Mouse (Mus musculus) 416B (cell line): ENCODE results near the gene Gm20388.

Experiments used
- DNase-seq: peaks from one replicate; pipeline ENCODE4 v3.0.0; 2011; ENCODE audit warnings: low read depth

Gene Gm20388

DNA sequence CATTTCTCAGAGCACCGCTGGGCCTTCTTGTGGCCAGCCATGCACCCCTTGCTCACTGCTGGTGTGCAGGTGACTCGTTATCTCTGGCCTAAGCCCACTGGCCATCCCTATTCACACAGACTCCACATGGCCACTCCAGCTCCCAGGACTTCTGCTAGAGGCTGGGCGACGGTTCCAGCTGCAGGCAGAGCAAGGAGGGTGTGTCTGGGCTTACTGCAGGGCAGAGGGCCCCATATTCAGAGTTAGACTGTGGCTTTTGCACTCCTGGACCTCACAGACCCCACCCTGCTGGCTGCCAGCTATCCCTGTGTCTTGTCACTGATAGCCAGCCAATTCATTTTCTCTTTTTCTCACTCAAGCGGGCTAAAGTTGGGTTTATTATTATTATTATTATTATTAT is 773.4 kb downstream of the Gm20388 start:
- DNase-seq: no peak

DNA sequence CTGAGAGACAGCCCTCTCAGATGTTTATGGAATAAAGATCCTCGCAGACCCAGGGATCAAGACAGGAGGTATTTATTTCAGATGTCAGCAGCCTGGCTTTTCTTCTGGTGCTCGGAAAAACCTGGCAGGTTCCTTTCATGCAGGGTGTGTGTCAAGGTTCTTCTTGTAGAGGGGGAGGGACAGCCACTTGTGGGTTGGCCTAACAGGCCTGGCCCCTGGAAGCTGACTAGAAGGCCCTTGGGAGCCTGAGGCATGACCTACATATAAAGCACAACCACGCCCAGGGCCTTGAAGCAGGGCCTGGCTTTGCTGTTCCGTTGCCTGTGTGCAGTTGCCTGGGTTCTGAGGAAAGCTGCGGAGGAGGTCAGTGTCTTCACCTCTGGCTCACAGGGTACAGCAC is 774.5 kb downstream of the Gm20388 start:
- DNase-seq: no peak

DNA sequence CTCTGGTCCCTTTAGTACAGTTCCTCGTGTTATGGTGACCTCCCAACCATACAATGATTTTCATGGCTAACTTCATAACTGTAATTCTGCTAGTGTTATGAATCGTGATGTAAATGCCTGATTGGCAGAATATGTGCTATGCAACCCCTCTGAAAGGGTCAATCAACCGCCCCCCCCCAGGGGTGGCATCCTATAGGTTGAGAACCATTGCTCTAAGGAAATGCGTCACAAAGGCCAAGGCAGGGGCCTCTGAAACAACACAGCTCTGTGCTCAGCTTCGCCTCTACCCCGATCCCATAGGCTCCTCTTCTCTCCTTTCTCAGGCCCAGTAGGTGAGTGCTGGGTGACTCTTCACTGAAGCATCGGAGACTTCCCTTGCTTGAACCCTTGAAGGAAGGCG is 775.0 kb downstream of the Gm20388 start:
- no peak for DNase-seq

DNA sequence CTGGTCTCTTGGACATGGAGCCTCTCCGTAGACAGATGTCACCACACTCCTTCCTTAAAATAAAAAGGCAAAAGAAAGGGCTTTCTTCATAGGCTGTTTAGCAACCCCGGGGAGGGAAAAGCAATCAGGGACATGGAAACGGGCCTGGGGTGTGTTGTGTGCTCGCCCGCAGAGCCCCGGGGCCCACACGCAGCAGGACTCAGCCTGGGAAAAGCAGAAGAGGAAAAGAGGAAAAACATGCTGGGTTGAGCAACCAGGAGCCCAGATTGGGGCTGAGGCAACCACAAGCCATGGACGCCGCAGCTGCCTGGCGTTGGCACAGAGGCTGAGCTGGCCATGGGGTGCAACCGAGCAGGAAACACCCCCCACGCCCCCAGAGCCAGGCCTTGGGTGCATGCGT is 775.4 kb downstream of the Gm20388 start:
- peak; percentile 76 for DNase-seq

DNA sequence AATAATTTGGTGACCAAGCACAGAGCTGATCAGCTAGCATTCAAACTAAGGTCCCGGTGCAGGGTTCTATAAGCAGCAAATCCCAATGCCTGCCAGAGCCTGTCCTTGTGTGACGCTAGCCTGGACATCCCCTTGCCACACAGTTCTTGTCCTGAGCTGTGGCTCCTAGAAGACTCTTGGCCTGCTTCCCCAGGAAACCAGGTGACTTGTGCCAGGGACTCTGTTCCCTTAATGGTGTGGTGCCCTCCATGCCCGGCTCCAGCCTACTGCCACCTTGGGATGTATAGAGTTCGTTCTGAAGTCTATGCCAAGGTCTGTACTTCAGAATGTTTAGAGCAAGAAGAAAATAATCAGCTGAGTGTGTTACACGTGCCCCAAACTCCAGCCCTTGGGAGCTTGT is 775.9 kb downstream of the Gm20388 start:
- DNase-seq: no peak

DNA sequence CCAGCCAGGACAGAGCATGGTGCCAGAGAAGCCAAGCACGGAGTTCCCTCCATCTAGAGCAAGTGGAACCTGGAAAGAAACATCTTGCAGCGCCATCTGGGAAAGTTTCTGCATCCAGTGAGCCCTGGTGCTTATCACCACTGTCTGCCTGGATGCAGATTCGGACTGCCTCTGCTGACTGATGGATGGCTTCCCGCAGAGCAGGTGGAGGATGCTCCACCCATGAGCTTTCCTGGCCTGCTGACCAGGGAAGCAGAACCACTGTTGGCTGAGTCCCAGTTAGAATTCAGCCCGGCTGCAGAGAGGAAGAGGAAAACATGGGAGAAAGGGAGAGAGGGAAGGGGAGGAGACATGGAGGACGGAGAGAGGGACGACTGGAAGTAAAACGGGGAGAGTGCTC is 777.1 kb downstream of the Gm20388 start:
- DNase-seq: no peak

DNA sequence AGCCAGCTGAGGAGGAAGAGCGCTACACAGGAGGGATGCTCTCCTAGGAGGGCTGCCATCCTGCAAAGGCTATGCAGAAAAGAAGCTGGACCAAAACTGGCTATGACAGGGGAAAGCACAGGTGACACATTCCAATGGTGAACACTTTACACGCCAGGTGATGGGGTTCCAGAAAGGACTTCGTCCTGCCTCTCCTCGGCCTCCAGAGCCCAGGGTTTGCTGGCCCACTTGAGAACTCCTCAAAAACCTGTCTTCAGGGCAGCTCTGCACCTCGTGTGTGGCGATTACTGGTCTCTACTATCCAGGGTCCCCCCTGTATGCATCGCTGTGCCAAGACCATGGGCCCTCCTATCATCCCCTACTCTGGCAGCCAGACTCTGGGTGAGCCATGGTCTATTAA is 777.9 kb downstream of the Gm20388 start:
- DNase-seq: no peak

DNA sequence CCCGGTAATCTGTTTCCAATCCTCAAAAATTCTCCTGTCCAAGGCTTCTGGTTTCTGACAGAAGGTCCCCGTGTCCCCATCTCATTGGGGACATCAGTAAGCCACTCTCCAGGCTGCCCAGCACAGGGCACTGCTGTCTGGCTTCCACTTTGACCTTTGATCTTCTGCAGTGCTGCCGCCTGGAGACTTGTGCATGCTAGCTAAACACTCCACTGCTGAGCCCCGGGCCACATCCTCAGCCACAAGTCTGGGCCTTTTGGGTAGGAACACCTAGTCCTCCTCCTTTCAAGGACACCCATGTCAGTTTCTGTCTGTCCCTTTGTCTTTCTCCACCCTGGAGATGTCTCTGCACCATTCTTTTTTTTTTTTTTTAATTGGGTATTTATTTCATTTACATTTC is 782.3 kb downstream of the Gm20388 start:
- DNase-seq: no peak

DNA sequence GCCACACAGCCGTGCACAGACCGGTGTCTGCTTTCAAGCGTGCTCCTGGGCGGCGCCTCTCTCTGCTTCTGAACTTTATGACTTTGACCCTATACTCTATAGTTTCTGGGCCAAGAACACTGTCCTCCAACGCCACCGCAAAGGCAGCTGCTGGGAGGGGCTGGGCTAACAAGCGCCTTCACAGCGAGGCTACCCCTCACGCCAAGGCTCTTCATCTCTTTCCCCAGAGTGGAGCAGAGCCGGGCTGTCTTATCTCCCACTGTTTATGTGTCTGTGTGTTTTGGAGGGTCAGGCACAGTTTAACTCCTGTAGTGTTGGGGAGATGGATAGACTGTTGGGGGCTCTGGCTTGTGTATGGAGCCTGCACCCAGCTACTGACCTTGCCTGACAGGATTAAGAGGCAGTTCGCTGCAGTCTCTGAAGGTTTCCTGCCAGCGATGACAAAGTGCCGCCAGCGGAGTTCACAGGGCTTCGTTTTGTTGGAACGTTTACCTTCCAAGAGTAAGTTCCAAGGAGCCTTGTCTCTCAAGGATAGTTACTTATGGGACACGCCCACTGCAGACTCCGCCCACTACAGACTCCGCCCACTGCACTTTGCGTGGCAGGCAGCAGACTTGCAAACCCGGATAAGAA is 783.3 kb downstream of the Gm20388 start:
- DNase-seq: peak; percentile 63

DNA sequence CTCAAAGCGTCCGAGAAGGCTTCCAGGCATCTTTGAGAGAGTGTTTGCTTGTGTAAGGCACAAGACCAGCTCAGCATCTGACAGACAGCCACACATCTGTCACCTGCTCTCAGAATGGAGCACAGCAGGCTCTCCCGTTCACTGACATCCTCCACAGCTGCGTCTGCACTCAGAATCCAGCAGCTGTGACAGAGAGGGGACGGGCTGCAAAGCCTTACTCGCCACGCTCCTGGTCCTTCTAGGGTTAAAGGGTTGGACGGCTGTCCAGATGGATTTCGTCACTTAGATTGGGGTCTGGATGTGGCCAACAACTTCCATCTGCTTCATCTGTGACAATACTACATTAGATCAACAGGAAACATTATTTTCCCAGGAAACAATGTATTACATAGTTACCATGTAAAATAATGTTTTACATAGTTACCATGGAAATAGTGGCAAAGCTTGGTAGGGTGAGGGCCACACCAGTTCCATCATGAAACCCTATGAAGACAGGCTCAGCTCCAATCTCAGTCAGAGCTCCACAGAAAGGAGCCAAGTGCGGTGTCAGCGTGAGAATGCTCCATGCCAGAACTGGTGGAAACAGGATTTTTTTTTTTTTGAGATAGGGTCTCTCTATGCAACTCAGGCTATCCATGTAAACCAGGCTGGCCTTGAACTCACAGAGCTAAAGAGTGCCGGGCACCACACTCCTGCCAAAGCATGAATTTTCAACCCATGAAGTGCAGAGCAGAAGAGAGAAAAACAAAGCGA is 785.9 kb downstream of the Gm20388 start:
- no peak for DNase-seq

DNA sequence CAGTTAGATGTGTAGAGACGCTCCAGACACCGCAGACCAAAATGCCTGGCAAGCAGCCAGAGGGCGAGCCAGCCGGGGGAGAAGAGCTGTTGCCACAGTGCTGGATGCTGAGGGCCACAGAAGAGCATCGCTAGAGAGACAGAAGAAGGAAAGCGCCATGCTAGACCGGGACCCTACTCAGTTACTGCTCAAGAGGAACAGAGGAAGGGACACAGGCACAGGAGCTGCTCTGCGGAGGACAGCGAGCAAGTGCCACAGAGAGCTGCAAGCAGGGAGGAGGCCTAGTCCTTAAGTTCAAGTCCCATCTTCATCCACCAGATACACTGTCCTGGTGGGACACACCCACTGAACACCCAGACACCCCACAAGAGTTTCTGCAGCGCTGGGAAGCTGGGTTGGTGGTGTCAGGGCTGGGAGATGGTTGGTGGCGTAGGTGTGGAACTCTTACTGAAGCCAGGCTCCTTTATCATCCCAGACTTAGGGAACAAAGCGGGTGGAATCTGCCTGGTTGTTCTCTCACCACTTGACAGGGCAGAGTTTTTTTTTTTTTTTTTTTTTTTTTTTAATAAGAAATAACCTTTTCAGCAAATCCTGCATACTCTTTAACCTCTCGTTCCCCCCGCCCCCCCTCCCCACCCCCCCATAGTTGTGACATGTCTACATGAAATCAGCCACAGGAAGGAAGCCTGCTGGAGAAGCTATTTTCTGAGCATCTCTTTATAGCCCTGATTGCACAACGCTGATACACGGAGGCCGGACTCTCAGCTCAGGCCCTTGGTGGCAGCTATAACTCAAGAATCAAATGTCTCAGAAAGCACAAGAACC is 786.7 kb downstream of the Gm20388 start:
- peak; percentile 93 for DNase-seq

DNA sequence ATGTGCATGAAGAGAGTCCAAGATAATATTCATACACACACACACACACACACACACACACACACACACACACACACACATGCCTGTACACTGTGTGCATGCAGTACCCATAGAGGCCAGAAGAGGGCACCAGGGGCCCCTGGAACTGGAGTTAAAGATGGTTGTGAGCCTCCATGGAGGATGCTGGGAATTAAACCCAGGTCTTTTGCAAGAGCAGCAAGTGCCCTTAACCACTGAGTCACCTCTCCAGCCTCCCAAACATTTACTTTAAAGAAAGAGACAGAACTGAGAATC is 787.3 kb downstream of the Gm20388 start:
- no peak for DNase-seq

DNA sequence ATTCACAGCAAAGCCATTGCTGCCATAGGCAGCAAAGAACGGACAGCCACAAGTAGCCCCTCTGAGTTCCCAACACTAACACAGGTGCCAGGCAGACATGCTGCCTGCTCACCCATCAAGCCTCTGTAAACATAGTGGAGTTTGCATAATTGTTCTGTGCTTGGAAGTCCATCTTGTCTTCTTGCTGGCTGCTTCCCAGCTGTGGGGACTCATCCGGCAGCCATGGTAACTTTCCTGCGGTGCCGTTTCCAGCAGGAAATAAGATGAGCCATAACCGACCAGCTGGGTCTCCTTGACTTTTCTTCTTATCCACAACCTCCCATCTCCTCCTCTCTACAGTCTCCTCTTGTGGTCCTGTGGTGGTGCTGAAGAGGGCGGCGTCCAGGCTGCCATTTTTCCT is 787.8 kb downstream of the Gm20388 start:
- no peak for DNase-seq

DNA sequence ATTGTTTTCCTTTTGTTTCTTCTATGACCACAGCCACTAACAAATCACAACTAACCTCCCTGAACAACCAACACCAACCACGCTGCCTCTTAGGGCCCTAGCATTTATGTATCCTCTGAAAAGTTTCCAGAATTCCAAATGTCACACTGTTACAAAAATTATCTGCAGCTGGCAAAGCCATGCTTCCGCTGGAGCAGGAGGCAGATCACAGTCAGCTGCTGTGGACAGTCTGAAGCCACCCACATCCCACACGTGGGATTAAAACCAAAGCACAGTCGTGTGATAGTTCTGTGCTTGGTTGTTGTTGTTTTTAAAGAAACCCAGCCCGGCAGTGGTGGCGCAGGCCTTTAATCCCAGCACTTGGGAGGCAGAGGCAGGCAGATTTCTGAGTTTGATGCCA is 788.4 kb downstream of the Gm20388 start:
- no peak for DNase-seq

DNA sequence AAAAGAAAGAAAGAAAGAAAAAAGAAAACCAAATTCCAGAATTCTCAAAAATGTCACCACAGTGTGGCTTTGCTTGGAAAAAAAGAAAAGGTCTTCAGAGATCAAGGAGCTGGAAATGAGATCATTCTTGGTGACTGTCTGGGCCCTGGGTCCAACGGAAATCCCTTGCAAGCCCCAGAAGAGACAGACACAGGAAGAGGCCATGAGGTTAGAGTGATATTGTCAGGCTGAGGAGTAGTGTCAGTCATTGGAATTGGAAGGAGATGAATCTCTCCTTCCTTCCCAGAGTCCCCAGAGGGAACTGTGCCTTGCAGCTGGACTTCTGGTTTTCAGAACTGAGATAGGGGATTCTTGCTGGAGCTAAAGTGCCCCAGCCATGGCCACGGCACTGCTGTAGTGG is 788.9 kb downstream of the Gm20388 start:
- DNase-seq: peak; percentile 69

DNA sequence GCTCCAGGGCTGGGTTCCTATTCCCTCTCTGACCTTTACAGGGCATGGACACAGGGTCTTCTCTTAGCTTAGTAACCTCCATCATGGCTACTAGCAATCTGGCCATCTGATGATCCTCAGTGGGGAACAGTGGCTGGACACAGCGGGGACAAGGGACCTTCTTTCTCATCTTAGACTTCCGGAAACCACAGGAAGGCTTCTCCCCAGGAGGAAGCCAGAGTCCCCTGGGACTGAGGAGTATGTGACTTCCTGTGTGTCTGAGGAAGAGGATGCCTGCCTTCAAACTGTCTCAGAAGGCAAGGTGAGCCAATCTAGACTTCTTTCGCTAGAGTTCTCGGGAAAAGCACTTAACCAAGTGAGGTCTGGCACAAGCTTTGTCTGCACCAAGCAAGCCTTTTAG is 789.4 kb downstream of the Gm20388 start:
- DNase-seq: no peak

DNA sequence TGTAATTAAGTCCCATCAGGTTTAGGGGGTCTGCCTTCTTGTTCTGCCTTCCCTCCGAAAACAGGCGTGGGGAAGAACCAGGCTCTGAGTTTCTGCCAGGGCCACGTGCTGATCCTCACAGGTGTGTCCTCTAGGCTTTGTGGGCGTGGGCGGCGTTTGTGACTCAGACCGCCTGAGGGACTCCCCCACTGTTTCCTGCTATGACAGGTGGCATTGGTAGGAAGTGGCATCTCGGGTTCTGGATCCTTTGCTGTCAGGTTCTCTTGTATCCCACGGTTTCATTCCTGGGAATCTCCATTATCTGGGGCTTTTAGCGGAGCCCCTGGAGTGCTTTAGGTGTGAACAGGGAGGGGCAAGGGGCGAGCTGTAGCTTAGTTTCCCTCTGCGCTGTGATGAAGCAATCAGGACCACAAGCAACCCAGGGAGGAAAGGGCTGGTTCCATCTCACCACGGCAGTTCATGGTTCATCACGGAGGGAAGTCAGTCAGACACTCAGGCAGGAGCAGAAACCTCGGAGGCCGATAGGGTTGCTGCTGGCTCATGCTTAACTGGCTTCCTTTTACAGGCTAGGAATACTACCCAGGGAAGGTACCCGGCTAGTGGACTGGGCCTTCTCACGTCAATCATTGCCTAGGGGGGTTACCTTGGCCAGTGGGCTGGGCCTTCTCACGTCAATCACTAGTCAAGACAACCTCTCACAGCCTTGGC is 791.3 kb downstream of the Gm20388 start:
- peak; percentile 90 for DNase-seq

DNA sequence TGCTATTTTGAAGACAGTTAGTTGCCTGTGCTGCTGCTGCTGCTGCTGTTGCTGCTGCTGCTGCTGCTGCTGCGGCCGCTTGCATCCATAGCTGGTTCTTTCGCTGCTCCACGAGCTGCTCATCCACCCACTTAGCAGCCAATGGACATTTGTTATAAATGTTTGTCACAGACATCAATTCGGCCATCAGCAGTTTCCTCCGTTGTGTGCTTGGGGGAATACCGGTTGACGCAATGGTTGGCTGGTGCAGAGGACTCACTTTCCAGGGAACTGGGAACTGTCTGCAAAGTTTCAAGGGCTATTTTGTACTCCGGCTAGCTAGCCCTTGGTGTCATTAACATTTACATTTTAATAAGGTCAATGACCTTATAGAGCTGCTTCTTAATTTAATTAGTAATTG is 793.6 kb downstream of the Gm20388 start:
- no peak for DNase-seq

DNA sequence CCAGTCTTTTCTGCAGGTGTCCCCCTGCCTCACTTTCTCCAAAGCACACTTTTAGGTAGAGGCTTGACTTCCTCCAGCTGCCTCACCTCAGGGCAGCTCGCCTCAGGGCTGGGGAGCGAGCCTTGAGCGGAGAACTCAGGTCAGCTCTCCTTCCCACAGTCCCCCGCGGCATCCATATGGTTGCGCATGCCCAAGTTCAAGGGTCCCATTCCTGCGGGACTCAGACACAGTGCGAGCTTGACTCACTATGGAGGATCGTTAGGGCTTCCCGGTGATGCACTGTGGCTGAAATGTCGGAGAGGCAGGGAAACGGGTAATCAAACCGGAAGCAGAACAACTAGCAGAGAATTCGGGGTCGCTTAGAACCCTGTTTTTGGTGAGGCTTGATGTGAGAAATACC is 794.5 kb downstream of the Gm20388 start:
- DNase-seq: no peak

DNA sequence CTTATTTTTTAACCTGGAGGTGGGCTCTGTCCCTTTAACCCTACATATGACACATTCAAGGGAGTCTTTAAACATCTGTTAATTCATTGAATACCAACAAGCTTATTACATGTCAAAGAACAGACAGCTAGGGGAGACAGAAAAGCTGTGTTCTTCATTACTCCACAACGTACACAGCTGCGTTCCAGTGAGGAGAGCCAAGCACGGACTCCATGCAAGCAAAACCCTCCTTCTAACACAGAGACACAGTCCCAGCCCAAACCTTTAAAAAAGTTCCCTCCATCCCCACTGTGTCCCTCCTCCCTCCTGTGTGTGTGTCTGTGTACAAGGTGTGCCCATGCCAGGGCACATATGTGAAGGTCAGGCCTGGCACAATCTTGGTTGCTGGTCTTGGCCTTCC is 795.6 kb downstream of the Gm20388 start:
- DNase-seq: no peak

DNA sequence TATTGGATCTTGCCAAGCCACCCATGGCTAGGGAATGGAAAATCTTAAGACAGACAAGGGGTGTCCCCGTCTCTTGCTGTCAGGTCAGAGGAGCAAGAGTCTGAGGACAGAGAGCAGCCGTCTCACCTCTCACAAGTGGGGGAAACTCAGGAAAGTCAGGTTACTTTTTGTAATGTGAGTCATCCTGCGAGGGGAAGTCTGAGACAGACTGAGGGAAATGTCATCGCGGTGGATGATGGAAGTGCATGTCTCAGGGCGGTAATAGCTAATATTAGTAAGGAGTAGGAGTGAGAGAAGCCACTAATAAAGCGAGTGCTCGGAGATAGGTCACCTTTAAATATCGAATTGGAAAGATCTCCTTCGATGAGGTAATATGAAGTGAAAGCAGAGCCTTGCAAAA is 798.5 kb downstream of the Gm20388 start:
- peak; percentile 61 for DNase-seq

DNA sequence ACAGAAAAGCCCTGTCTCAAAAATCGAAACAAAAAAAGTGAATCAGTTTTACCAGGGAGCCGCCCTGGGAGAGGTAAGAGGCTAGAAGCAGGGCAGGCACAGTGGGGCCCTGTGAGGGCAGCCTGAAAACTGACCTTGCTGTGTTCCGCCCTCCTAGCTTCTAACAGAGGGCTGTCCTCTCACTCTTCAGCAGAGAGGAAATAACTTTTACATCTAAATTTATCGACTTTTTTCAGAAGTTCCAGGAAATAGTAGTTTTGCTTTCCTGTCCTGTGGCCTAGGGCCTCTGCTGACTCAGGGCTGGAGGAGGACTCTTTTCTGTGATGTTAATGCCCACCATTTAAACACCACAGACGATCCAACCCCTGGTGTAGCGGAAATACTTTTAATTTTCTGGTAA is 804.6 kb downstream of the Gm20388 start:
- peak; percentile 69 for DNase-seq
